Mouse (Mus musculus) naive thymus-derived CD4-positive, alpha-beta T cell, adult 2 months (primary cell): ENCODE data around the gene Btn2a2.

Experiments used
- DNase-seq: peaks from one replicate; pipeline ENCODE4 v3.0.0-alpha.2; 2011; ENCODE audit warnings: low read depth

The Btn2a2 gene

GRCm38 (mm10) chr13:23488400-23489322 is at the start of gene Btn2a2:
Gene Btn2a2 (minus strand): TSS chr13:23488857.
- DNase-seq: peak; percentile 73

- no peak for DNase-seq
Measured at GRCm38 (mm10) chr13:23538249-23538648, 49.6 kb upstream of the Btn2a2 start.

GRCm38 (mm10) chr13:23537006-23537710 is 48.5 kb upstream of the Btn2a2 start:
- DNase-seq: no peak

GRCm38 (mm10) chr13:23536076-23536822 is 47.6 kb upstream of the Btn2a2 start:
- DNase-seq: no peak

DNA sequence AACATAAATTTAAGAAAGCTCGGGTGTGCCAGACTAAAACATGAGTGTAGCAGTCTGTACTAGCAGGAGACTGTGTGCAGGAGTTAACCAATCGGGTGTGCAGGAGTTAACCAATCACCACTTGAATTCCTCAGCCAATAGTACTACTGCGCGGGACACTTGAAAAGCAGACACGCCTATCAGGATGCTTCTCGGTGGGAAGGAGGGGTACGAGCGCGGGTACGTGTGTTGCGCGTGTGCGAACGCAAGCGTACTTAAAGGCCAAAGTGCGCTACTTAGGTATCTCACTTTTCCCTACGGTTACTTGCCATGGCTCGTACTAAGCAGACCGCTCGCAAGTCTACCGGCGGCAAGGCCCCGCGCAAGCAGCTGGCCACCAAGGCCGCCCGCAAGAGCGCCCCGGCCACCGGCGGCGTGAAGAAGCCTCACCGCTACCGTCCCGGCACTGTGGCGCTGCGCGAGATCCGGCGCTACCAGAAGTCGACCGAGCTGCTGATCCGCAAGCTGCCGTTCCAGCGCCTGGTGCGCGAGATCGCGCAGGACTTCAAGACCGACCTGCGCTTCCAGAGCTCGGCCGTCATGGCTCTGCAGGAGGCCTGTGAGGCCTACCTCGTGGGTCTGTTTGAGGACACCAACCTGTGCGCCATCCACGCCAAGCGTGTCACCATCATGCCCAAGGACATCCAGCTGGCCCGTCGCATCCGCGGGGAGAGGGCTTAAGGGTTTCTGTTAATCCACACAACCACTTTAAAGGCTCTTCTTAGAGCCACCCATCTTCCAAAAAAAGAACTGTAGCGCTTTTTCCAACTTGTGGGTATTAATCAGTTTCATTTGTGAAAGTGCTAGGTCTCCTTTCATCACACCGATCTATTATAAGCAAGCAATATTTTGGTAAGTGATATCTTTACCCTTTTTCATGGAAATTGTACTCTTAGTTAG is 46.7 kb upstream of the Btn2a2 start, which contains the start of gene Hist1h3g:
Gene Hist1h3g, plus strand, starts transcription at position 286 of the 939 bp plus-strand sequence.
- peak; percentile 91 for DNase-seq

DNA sequence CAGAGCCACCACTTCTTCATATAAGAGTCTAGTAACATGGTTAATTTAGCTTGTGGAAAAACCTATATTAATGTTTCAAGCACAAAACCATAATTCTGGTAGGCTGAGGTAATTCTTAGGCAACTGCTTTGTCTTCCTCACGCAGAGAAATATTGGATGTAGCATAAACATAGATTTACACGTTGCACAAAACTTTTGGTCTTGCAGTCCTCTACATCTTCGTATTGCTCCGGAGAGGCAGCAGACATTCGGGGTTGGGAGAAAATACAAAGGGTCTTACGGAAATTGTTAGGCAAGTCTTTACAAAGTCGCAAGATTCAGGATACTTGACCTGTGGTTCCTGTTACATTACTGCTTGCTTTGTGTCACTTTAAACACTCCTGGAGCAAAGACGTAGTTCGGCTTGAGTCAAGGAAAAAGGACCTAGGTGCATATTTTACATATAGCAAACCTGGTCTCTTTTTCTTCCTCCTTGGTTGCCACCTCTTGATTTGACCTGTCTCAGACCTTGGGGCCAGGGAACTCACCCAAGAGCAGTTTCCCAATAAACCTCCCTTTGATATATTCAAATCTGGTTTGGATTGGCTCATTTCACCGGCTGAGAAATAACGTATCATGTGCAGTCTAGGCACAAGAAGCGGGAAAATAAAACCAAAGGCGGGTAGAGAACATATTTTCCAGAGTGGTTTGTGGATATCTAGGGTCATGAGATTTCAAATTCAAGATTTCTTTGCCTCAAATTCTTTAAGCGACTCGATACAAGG is 45.9 kb upstream of the Btn2a2 start:
- DNase-seq: no peak

- DNase-seq: peak; percentile 73
Measured at GRCm38 (mm10) chr13:23533560-23534367, 45.1 kb upstream of the Btn2a2 start, which contains the start of gene Hist1h2af. Gene Hist1h2af (plus strand): TSS chr13:23533906.

DNA sequence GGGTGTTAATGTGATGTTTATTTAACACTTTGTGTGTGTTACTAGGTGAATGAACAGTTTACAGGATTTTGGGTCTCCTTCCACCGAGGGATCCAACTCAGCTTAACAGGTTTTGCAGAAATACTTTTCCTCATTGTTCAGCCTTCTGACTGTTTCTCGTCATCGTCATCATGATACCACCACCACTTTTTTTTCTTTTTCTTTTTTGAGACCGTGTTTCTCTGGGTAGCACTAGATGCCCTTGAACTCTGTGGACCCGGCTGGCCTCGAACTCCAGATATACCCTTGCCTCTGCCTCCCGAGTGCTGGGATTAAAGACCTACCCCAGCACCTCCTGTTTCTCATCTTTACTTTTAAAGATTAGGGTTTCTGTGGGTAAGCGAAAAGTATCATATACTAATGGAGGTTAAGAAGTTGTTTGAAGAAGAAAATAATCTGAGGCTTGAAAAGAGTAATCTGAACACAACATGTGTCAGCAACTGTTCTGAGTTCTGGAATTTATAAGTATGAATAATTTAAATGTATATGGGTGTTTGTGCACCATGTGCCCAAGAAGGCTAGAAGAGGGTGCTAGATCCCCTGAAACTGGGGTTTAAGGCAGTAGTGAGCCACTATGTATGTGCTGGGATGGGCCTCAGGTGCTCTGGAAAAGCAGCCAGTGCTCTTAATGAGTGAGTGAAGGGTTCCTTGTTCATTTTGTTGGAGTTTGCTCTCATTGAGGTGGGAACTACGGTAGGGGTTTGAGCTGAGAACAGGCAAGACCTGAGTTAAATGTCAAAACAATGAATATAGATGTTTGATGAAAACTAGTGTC is 43.8 kb upstream of the Btn2a2 start:
- peak; percentile 6 for DNase-seq

GRCm38 (mm10) chr13:23530901-23531875 is 42.5 kb upstream of the Btn2a2 start, which contains the start of gene Hist1h4h:
Gene Hist1h4h (plus strand): TSS chr13:23531050.
- peak; percentile 98 for DNase-seq

DNA sequence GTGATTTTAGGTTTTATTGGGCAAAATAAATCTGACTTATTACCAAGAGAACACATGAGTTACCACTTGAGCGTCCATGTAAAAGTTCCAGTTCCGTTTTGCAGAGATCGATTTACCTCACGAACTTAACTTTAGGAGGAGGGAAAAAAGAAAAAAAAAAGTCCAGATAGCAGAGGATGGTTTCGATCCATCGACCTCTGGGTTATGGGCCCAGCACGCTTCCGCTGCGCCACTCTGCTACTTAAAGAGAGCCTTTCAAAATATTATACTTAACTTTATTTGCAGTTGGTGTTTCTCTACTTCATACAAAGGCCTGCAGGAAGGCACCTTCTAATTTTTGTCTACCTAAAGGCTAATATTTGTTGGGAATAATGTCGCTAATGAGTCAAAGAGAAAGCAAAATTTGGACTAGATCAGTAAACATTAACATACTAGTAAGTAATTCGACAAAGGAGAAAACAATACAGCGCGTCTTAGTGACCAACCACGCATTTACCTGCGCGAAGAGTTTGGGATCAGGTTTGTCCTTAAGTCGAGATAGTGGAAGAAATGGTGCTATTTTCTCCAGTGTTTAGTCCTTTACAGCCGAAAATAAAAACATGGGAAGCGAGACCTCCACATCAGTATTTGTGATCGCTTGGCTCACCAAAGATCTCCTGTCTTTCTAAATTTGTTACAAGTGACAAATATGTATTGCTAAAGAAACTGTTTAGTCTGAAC is 41.7 kb upstream of the Btn2a2 start:
- peak; percentile 92 for DNase-seq

DNA sequence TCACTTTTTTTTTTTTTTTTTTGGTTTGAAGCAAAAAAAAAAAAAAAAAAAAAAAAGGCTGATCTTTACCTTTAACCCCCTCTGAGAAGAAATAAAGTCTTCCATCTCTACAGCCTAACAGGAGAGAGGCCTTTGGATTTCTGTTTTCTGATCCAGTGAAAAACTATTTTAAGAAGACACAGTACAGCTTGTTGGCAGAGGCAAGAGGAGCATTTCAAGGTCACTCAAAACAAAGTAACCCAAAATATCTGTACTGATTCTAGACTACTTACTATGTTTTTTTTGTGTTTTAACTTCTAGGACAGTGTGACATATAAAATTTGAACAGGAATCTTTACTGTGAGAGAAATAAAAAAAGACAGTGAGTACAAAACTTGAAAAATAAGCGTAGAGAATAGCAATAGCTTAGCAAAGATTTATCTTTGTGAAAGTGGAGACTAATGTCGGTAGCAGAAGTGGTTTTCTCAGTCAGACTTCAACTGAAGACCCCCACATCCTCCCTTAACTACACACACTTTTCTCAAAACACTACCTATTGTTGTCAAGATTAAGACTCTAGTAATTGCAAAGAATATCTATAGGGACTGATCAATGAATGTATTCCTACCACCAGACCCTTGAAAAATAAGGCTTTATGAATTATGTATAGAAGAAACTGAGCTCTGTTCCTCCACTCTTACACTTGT is 41.0 kb upstream of the Btn2a2 start:
- DNase-seq: no peak

GRCm38 (mm10) chr13:23529005-23529404 is 40.3 kb upstream of the Btn2a2 start:
- DNase-seq: no peak

DNA sequence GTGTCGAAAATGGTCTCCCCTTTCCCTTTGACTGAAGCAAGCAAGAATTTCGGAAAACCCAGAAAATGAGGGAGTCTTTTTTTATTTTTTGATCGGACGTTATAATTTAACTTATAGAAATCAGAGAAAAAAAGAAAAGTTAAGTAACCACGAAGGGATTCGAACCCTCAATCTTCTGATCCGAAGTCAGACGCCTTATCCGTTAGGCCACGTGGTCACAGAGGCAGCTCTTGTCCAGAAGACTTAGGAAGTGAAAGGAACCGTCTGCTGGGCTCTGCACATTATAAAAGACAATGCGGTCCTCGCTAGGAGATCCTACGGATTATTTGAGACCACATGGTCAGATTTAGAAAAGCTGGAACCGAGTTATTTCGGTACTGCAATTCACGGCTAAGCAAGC is 37.7 kb upstream of the Btn2a2 start:
- DNase-seq: peak; percentile 95

- DNase-seq: no peak
Measured at GRCm38 (mm10) chr13:23525901-23526300, 37.2 kb upstream of the Btn2a2 start.

GRCm38 (mm10) chr13:23524654-23525053 is 36.0 kb upstream of the Btn2a2 start:
- peak; percentile 90 for DNase-seq

GRCm38 (mm10) chr13:23523976-23524375 is 35.3 kb upstream of the Btn2a2 start:
- DNase-seq: no peak
